ENCODE assay signal across 25 mouse cellular contexts in the genomic region with DNA sequence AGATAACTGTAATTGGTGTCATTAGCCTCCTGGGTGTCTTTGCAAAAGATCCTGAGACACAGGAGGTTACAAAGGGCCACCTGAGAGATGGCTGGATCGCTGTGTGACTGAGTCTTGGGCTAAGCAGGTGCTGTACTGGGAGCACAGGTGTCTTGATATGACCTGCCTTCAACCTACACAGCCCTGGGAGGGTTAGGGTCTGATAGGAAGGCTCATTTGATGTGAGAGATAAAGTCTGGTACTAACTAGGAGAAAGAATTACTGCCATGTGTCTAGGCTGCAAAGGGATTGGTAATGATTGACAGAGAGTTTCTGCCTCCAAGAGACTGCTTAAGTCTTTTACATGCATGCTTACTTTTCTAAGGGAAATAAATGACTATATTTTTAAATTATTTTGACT. TPM values are rescaled to one million over a fixed set of nuclear protein-coding genes. Genes with fewer than 3 reads are reported as not detected.
DNase-seq lines count a peak whose midpoint lies in the region; ATAC-seq and TF ChIP-seq lines count a peak whose summit lies in the region.
"Had no signal": no experiment of that assay in that cellular context is flagged by ENCODE, and none has a peak within 500 bp of the region (broad histone marks: within the 10 kb centered on the region; RNA-seq: fewer than 3 reads in every experiment).

No protein-coding gene starts in this region.

- no peaks in the 10 kb centered on the region for H3K27me3 ChIP-seq in intestine, embryonic 14.5 days (replicated peaks; ENCODE audit: control insufficient read depth, insufficient read depth, low read length)
- no peaks in the 10 kb centered on the region for H3K27me3 ChIP-seq in intestine, postnatal 0 days (replicated peaks; ENCODE audit: control insufficient read depth, insufficient read depth, low read length)
- H3K27me3 ChIP-seq in kidney, embryonic 15.5 days, result no peaks in the 10 kb centered on the region
- no peaks in the 10 kb centered on the region for H3K27me3 ChIP-seq in kidney, postnatal 0 days (ENCODE audit: insufficient read depth, low read length)
- H3K27me3 ChIP-seq in intestine, embryonic 16.5 days (replicated peaks; ENCODE audit: control insufficient read depth, insufficient read depth, low read length), result no peaks in the 10 kb centered on the region
- H3K27me3 ChIP-seq: embryonic facial prominence, embryonic 12.5 days; forebrain, embryonic 13.5 days; forebrain, embryonic 15.5 days had no signal

- TF ChIP-seq CTCF in intestine, postnatal 0 days (IDR thresholded peaks at IDR 0.05; ENCODE audit: low read depth), result no peak
- no peak for TF ChIP-seq CTCF in kidney, postnatal 0 days (IDR thresholded peaks at IDR 0.05; ENCODE audit: low read depth)

- no peak overlapping the region for H3K4me2 ChIP-seq in intestine, embryonic 14.5 days (ENCODE audit: low read length)
- no peak overlapping the region for H3K4me2 ChIP-seq in intestine, postnatal 0 days (replicated peaks; ENCODE audit: low read depth)
- no peak overlapping the region for H3K4me2 ChIP-seq in kidney, embryonic 15.5 days
- H3K4me2 ChIP-seq in kidney, postnatal 0 days (ENCODE audit: low read length), result no peak overlapping the region
- no peak overlapping the region for H3K4me2 ChIP-seq in intestine, embryonic 16.5 days (ENCODE audit: low read depth, low read length)
- H3K4me2 ChIP-seq: embryonic facial prominence, embryonic 12.5 days; forebrain, embryonic 13.5 days; forebrain, embryonic 15.5 days had no signal

- H3K36me3 ChIP-seq in intestine, embryonic 14.5 days (ENCODE audit: control insufficient read depth, insufficient read depth, low read length), result peaks cover 12% of the 10 kb centered on the region
- peaks cover 4% of the 10 kb centered on the region; the same call in 1 of the 2 replicates for H3K36me3 ChIP-seq in intestine, postnatal 0 days (ENCODE audit: control insufficient read depth, insufficient read depth)
- peaks cover 22% of the 10 kb centered on the region for H3K36me3 ChIP-seq in kidney, embryonic 15.5 days
- peaks cover 5% of the 10 kb centered on the region; the same call in 1 of the 2 replicates for H3K36me3 ChIP-seq in kidney, postnatal 0 days (ENCODE audit: insufficient read depth, low read length)
- no peaks in the 10 kb centered on the region for H3K36me3 ChIP-seq in intestine, embryonic 16.5 days (ENCODE audit: control insufficient read depth, insufficient read depth, low read length)
- H3K36me3 ChIP-seq: forebrain, embryonic 15.5 days had no signal

- whole genome bisulfite sequencing in intestine, embryonic 14.5 days, result 68% methylated on average over 1 of the region's 1 CpGs
- WGBS in intestine, postnatal 0 days, result 28% methylated on average over 1 of the region's 1 CpGs
- WGBS in kidney, embryonic 15.5 days, result 62% methylated on average over 1 of the region's 1 CpGs
- 54% methylated on average over 1 of the region's 1 CpGs for WGBS in kidney, postnatal 0 days
- 50% methylated on average over 1 of the region's 1 CpGs for WGBS in intestine, embryonic 16.5 days

- no peak for DNase-seq in intestine, embryonic 14.5 days (ENCODE audit: low spot score)
- DNase-seq in kidney, adult 9 months, result no peak
- DNase-seq in kidney, postnatal 0 days (ENCODE audit: low spot score), result no peak
- DNase-seq in kidney, adult 18-20 months, result no peak
- DNase-seq in cerebellum, adult 11-12 months, result no peak
- DNase-seq: adrenal gland, adult 2 months; adrenal gland, postnatal 10 days; adrenal gland, postnatal 25 days; cerebellum, adult 11 months; cerebellum, adult 2 months; cerebellum, adult 9-10 months; cerebellum, postnatal 10 days; cerebellum, postnatal 25 days had no signal

- no peaks in the 10 kb centered on the region for H3K4me1 ChIP-seq in intestine, embryonic 14.5 days (replicated peaks; ENCODE audit: control insufficient read depth, insufficient read depth, low read length)
- peaks cover 4% of the 10 kb centered on the region; the same call in 1 of the 2 replicates for H3K4me1 ChIP-seq in intestine, postnatal 0 days (replicated peaks; ENCODE audit: control insufficient read depth, insufficient read depth, low read length)
- no peaks in the 10 kb centered on the region for H3K4me1 ChIP-seq in kidney, embryonic 15.5 days
- H3K4me1 ChIP-seq in kidney, postnatal 0 days (replicated peaks; ENCODE audit: insufficient read depth, low read length), result no peaks in the 10 kb centered on the region
- H3K4me1 ChIP-seq in intestine, embryonic 16.5 days (ENCODE audit: control insufficient read depth, insufficient read depth, low read length), result peaks cover 4% of the 10 kb centered on the region; the same call in 1 of the 2 replicates
- H3K4me1 ChIP-seq: embryonic facial prominence, embryonic 12.5 days; forebrain, embryonic 13.5 days; forebrain, embryonic 15.5 days had no signal

- H3K27ac ChIP-seq in intestine, embryonic 14.5 days (ENCODE audit: low read depth), result no peak overlapping the region
- no peak overlapping the region for H3K27ac ChIP-seq in intestine, postnatal 0 days (ENCODE audit: low read depth, low read length)
- H3K27ac ChIP-seq in kidney, embryonic 15.5 days, result 0 out of 2 replicates have a peak overlapping the region, but pooled peaks have one; percentile 49
- H3K27ac ChIP-seq in kidney, postnatal 0 days, result no peak overlapping the region
- peak overlapping the region; percentile 35; the same call in 1 of the 2 replicates for H3K27ac ChIP-seq in intestine, embryonic 16.5 days (ENCODE audit: low read length)
- H3K27ac ChIP-seq: embryonic facial prominence, embryonic 10.5 days; embryonic facial prominence, embryonic 12.5 days; forebrain, embryonic 13.5 days; forebrain, embryonic 15.5 days had no signal

- no peaks in the 10 kb centered on the region for H3K9me3 ChIP-seq in intestine, embryonic 14.5 days (ENCODE audit: control insufficient read depth, low read length)
- H3K9me3 ChIP-seq in intestine, postnatal 0 days (ENCODE audit: control insufficient read depth), result no peaks in the 10 kb centered on the region
- no peaks in the 10 kb centered on the region for H3K9me3 ChIP-seq in kidney, embryonic 15.5 days (replicated peaks)
- no peaks in the 10 kb centered on the region for H3K9me3 ChIP-seq in kidney, postnatal 0 days (replicated peaks; ENCODE audit: low read length)
- H3K9me3 ChIP-seq in intestine, embryonic 16.5 days (ENCODE audit: control insufficient read depth, low read length), result no peaks in the 10 kb centered on the region
- H3K9me3 ChIP-seq: embryonic facial prominence, embryonic 10.5 days; embryonic facial prominence, embryonic 12.5 days; forebrain, embryonic 13.5 days; forebrain, embryonic 15.5 days had no signal

- H3K4me3 ChIP-seq in intestine, embryonic 14.5 days (ENCODE audit: low read depth, low read length), result no peak overlapping the region
- H3K4me3 ChIP-seq in intestine, postnatal 0 days (ENCODE audit: low read depth, low read length), result no peak overlapping the region
- no peak overlapping the region for H3K4me3 ChIP-seq in kidney, embryonic 15.5 days (replicated peaks)
- no peak overlapping the region for H3K4me3 ChIP-seq in kidney, postnatal 0 days (replicated peaks; ENCODE audit: low read depth, low read length)
- H3K4me3 ChIP-seq in intestine, embryonic 16.5 days (ENCODE audit: low read length), result no peak overlapping the region
- H3K4me3 ChIP-seq: embryonic facial prominence, embryonic 10.5 days; embryonic facial prominence, embryonic 12.5 days; forebrain, embryonic 13.5 days; forebrain, embryonic 15.5 days had no signal

- peak; percentile 63 for ATAC-seq in intestine, embryonic 14.5 days (replicated peaks; ENCODE audit: low FRiP score, low TSS enrichment, low read depth)
- ATAC-seq in intestine, postnatal 0 days, result no peak; the same call in 1 of the 2 replicates
- peak; percentile 80; the same call in 1 of the 2 replicates for ATAC-seq in kidney, embryonic 15.5 days (replicated peaks; ENCODE audit: low FRiP score)
- 0 out of 2 replicates have a peak, but pooled peaks have one; percentile 29 for ATAC-seq in kidney, postnatal 0 days (replicated peaks; ENCODE audit: low FRiP score, low read depth)
- peak; percentile 90 for ATAC-seq in intestine, embryonic 16.5 days
- ATAC-seq: forebrain, embryonic 13.5 days; forebrain, embryonic 15.5 days had no signal

- no peak overlapping the region for H3K9ac ChIP-seq in intestine, embryonic 14.5 days (ENCODE audit: low read length)
- no peak overlapping the region for H3K9ac ChIP-seq in intestine, postnatal 0 days (ENCODE audit: low read depth, low read length)
- H3K9ac ChIP-seq in kidney, embryonic 15.5 days, result no peak overlapping the region
- no peak overlapping the region for H3K9ac ChIP-seq in kidney, postnatal 0 days (ENCODE audit: low read depth, low read length)
- H3K9ac ChIP-seq in intestine, embryonic 16.5 days (ENCODE audit: low read depth, low read length), result no peak overlapping the region
- H3K9ac ChIP-seq: embryonic facial prominence, embryonic 12.5 days; forebrain, embryonic 13.5 days; forebrain, embryonic 15.5 days had no signal

RNA-seq across cellular contexts. Expression of a gene that starts 27.1 kb away (rescaled TPM):
- 80.1 and 87.2 TPM in 2 replicates for polyA plus RNA-seq in intestine, embryonic 14.5 days (2014; fragmentation: Nextera tagmentation; extraction: Ambion mirVana)
- polyA plus RNA-seq in intestine, postnatal 0 days (2015; fragmentation: Nextera tagmentation; extraction: Ambion mirVana), result 44.1 and 45.5 TPM in 2 replicates
- polyA plus RNA-seq in kidney, embryonic 15.5 days (2015; fragmentation: Nextera tagmentation; extraction: Ambion mirVana), result 63.0 and 68.6 TPM in 2 replicates
- 52.7 and 58.9 TPM in 2 replicates for polyA plus RNA-seq in kidney, postnatal 0 days (2015; fragmentation: Nextera tagmentation; extraction: Ambion mirVana)
- 69.2 and 74.4 TPM in 2 replicates for polyA plus RNA-seq in intestine, embryonic 16.5 days (2015; fragmentation: Nextera tagmentation; extraction: Ambion mirVana)

RNA-seq across cellular contexts. Expression of a gene that starts 42.2 kb away (rescaled TPM):
- polyA plus RNA-seq in intestine, embryonic 14.5 days (2014; fragmentation: Nextera tagmentation; extraction: Ambion mirVana), result not detected in 2 replicates
- not detected in 2 replicates for polyA plus RNA-seq in intestine, postnatal 0 days (2015; fragmentation: Nextera tagmentation; extraction: Ambion mirVana)
- not detected in 2 replicates for polyA plus RNA-seq in kidney, embryonic 15.5 days (2015; fragmentation: Nextera tagmentation; extraction: Ambion mirVana)
- polyA plus RNA-seq in kidney, postnatal 0 days (2015; fragmentation: Nextera tagmentation; extraction: Ambion mirVana), result not detected in 2 replicates
- polyA plus RNA-seq in intestine, embryonic 16.5 days (2015; fragmentation: Nextera tagmentation; extraction: Ambion mirVana), result not detected in 2 replicates
- polyA plus RNA-seq: adrenal gland, adult 2 months; brain, embryonic 14.5 days; C2C12; cerebellum, adult 2 months; cortical plate, adult 2 months; embryonic facial prominence, embryonic 10.5 days; embryonic facial prominence, embryonic 12.5 days; embryonic facial prominence, embryonic 14.5 days; forebrain, embryonic 11.5 days; forebrain, embryonic 13.5 days; forebrain, embryonic 15.5 days had no signal

Comparison
In these comparisons a context has a peak if more than half of its experiments do, and no peak if none do; other contexts are left out.
1. H3K27ac ChIP-seq: peak in kidney, embryonic 15.5 days (single experiment) and intestine, embryonic 16.5 days (single experiment); none in intestine, embryonic 14.5 days (single experiment), intestine, postnatal 0 days (single experiment) and kidney, postnatal 0 days (single experiment).